Mouse (Mus musculus) CD8-positive naive resting alpha-beta T cell, adult 2 months (primary cell): Measurements from ENCODE around the gene Nfkbia.

ENCODE experiments used
- DNase-seq, 2 experiments: peaks; one replicate each; pipeline ENCODE4 v3.0.0; 2022; ENCODE audit warnings: low read depth in 2 of 2, low spot score in 2 of 2

The Nfkbia gene

DNA sequence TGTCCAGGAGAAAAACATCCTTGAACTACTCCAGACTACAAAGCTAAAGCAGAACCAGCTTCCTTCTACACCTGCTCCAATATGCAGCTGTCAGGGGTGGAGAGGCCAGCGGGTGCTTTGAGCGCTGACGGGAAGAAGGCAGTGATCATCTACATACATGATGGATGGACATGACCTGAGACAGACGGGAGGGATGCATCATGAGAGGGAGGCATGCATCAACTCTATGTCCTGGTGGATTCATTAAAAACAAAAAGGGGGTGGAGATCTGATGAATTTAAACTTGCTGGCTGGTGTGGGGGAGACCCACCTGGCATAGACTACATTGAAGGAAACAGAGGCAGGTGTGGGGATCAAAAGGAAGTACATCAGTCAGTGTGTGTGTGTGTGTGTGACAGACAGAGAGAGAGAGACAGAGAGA lies 48.4 kb downstream of the Nfkbia start:
- DNase-seq = no peak

DNA sequence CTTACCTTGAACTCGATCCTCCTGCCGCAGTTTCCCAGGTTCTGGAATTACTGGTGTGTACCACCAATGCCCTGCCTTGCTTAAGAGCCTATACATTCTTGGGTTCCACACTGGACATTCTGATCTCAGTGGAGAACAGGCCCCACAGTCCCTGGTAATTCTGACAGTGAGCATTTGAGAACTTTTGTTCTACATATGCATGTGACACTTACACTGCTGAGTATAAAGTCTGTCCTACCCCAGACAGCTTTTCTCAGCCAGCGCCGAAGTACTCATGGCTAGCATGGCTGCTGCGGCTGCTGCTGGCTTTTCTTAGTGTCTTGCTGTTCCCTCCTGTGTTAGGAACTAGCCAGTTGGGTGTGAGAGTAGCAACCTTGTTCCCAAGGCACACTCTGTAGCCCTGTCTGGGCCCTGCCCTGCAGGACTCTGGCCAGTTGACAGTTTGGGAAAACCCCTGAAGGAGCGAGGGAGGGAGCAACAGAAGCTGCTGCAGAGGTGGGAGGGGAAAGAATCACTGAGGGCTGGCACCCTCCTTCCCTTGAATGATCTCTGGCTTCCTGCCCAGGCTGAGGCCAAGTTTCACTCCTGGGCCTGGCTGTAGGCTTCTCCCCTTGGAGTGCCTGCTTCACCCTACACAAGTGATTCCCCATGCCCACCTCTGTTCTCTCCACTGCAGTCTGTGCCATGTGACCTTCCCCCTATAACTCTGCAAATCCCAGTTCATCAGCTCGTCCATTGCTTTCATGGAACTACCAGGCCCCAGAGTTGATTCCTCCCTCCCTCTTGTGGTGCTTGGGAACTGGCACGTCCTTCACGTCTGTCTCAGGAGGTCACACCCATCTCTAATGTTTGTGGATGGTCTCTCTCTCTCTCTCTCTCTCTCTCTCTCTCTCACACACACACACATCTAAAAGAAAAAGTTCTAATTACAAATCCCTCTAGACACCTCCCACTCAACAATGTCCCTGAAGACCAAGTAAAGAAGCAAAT lies 49.3 kb downstream of the Nfkbia start:
- no peak for DNase-seq

DNA sequence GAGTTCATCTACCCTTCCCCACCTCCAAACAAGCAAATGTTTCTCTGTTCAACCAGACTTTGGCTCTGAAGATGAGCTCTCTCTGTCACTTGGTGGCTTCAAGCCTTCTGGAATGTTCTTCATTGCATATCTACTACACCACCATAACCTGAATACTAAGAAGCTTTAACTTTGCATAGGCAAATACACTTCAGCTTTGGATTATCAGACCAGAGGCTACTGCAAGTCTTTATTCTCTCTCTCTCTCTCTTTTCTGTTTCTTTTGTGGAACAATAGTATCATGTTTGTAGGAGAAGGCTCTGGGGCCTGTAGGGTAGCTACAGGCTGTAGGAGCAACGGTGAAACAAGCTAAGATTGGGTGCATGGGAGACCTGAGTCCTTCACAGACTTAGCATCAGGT lies 50.2 kb downstream of the Nfkbia start:
- DNase-seq = no peak

DNA sequence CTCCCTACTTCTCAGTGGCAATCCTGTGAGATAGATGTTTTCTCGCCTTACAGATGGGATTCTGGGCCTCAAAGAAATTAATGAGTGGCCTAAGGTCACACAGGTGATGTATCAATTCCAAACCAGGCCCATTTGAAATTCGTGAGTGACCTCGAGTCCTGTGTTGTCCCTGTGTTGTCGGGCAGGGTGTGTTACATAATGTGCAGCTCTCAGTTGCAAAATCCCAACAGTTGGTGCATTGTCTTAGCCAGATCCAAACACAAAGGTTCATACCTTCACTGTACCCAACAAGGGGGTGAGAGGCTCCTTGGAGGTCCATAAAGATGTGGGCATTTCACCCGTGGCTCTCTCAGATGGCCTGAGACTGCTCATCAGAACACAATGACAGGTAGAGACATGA lies 52.0 kb downstream of the Nfkbia start:
- DNase-seq = no peak
